Mouse (Mus musculus) frontal cortex, postnatal 14 days (tissue): Measurements from ENCODE around the gene Eif4g3.

Experiments
- DNase-seq, 2 experiments: peaks; one replicate each; pipeline ENCODE4 v3.0.0; 2022; ENCODE audit warnings: low spot score in 2 of 2

Eif4g3 gene

GRCm38 (mm10) chr4:138219331-138219730, 226.5 kb downstream of the Eif4g3 start:
- no peak for DNase-seq

GRCm38 (mm10) chr4:138220761-138221160, 227.9 kb downstream of the Eif4g3 start:
- no peak for DNase-seq

- no peak for DNase-seq
These were observed 228.6 kb downstream of the Eif4g3 start for GRCm38 (mm10) chr4:138221406-138221805.

GRCm38 (mm10) chr4:138222396-138222795, 229.6 kb downstream of the Eif4g3 start:
- DNase-seq, result no peak

GRCm38 (mm10) chr4:138223623-138224022, 230.8 kb downstream of the Eif4g3 start:
- no peak for DNase-seq

- peak; percentile 56 to 70 for DNase-seq
These were observed 254.2 kb downstream of the Eif4g3 start for GRCm38 (mm10) chr4:138246756-138247665.

- peak; percentile 83 to 84 for DNase-seq
These were observed 257.5 kb downstream of the Eif4g3 start, which contains the start of the genes Sh2d5 and Kif17 for GRCm38 (mm10) chr4:138250088-138250960. Sh2d5 (plus strand) TSS chr4:138250403. Kif17 (plus strand) TSS chr4:138250435.

- DNase-seq, result no peak
These were observed 259.0 kb downstream of the Eif4g3 start for GRCm38 (mm10) chr4:138251819-138252218.

- DNase-seq, result no peak
These were observed 259.4 kb downstream of the Eif4g3 start for GRCm38 (mm10) chr4:138252231-138252630.

GRCm38 (mm10) chr4:138257116-138257687, 264.4 kb downstream of the Eif4g3 start:
- DNase-seq, result no peak
